ENCODE assay signal across 12 mouse cellular contexts in the genomic region with DNA sequence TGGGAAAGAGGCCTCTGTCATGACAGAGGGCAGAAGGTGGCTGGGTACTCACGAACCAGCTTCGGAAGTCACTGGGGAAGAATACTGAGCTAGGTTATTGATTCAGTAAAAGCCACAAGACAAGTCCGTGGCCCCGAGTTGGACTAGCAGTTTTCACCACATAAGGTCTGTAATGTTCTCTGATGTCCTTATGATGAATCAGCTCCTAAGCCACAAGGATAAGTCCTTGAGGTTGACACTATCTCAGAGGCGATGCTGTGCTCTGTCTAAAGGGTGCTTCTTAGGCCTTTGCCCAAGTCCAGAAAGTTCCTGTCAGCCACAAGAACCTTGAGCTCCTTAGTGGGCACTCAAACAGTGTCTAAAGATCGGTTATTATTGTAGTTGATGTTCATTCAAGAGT. TPM values are rescaled to one million over a fixed set of nuclear protein-coding genes. Genes with fewer than 3 reads are reported as not detected.
DNase-seq lines count a peak whose midpoint lies in the region; ATAC-seq and TF ChIP-seq lines count a peak whose summit lies in the region.
"Had no signal": no experiment of that assay in that cellular context is flagged by ENCODE, and none has a peak within 500 bp of the region (broad histone marks: within the 10 kb centered on the region; RNA-seq: fewer than 3 reads in every experiment).

No protein-coding gene starts in this region.

- H3K9me3 ChIP-seq in forebrain, embryonic 16.5 days (ENCODE audit: control insufficient read depth, low read length) = no peaks in the 10 kb centered on the region
- H3K9me3 ChIP-seq in forebrain, postnatal 0 days (ENCODE audit: low read length) = no peaks in the 10 kb centered on the region
- H3K9me3 ChIP-seq in kidney, postnatal 0 days (replicated peaks; ENCODE audit: low read length) = no peaks in the 10 kb centered on the region
- H3K9me3 ChIP-seq in midbrain, embryonic 13.5 days = no peaks in the 10 kb centered on the region
- H3K9me3 ChIP-seq in midbrain, embryonic 11.5 days (ENCODE audit: control insufficient read depth, low read length) = no peaks in the 10 kb centered on the region
- H3K9me3 ChIP-seq: heart, embryonic 10.5 days had no signal

- no peak for ATAC-seq in forebrain, embryonic 16.5 days
- no peak for ATAC-seq in forebrain, postnatal 0 days
- no peak for ATAC-seq in kidney, postnatal 0 days (replicated peaks; ENCODE audit: low FRiP score, low read depth)
- ATAC-seq in midbrain, embryonic 13.5 days = no peak
- no peak for ATAC-seq in midbrain, embryonic 11.5 days (ENCODE audit: low FRiP score)

- H3K4me1 ChIP-seq in forebrain, embryonic 16.5 days (replicated peaks; ENCODE audit: control insufficient read depth, insufficient read depth, low read length) = peaks cover 22% of the 10 kb centered on the region
- no peaks in the 10 kb centered on the region for H3K4me1 ChIP-seq in forebrain, postnatal 0 days (ENCODE audit: insufficient read depth)
- no peaks in the 10 kb centered on the region for H3K4me1 ChIP-seq in kidney, postnatal 0 days (replicated peaks; ENCODE audit: insufficient read depth, low read length)
- peaks cover 29% of the 10 kb centered on the region for H3K4me1 ChIP-seq in midbrain, embryonic 13.5 days (replicated peaks)
- H3K4me1 ChIP-seq in midbrain, embryonic 11.5 days (ENCODE audit: control insufficient read depth, insufficient read depth, low read length) = no peaks in the 10 kb centered on the region
- H3K4me1 ChIP-seq in small intestine, adult 2 months (ENCODE audit: control insufficient read depth, insufficient read depth, insufficient read length, low read length) = peaks cover 4% of the 10 kb centered on the region; the same call in 1 of the 2 replicates

- WGBS in forebrain, embryonic 16.5 days = 88% methylated on average over 6 of the region's 6 CpGs
- 82% methylated on average over 6 of the region's 6 CpGs for WGBS in forebrain, postnatal 0 days
- 95% methylated on average over 6 of the region's 6 CpGs for WGBS in kidney, postnatal 0 days
- WGBS in midbrain, embryonic 13.5 days = 86% methylated on average over 6 of the region's 6 CpGs
- WGBS in midbrain, embryonic 11.5 days = 92% methylated on average over 6 of the region's 6 CpGs
- 78% methylated on average over 6 of the region's 6 CpGs for WGBS in small intestine, adult 2 months

- 0 out of 2 replicates have a peak overlapping the region, but pooled peaks have one; percentile 1 for H3K4me2 ChIP-seq in forebrain, embryonic 16.5 days (ENCODE audit: low read length)
- no peak overlapping the region for H3K4me2 ChIP-seq in forebrain, postnatal 0 days (ENCODE audit: low read depth)
- peak overlapping the region; percentile 18; the same call in 1 of the 2 replicates for H3K4me2 ChIP-seq in kidney, postnatal 0 days (ENCODE audit: low read length)
- peak overlapping the region; percentile 59 for H3K4me2 ChIP-seq in midbrain, embryonic 13.5 days (replicated peaks)
- H3K4me2 ChIP-seq in midbrain, embryonic 11.5 days = no peak overlapping the region

- no peak overlapping the region for H3K9ac ChIP-seq in forebrain, embryonic 16.5 days (replicated peaks; ENCODE audit: low read depth, low read length)
- H3K9ac ChIP-seq in forebrain, postnatal 0 days = no peak overlapping the region
- H3K9ac ChIP-seq in kidney, postnatal 0 days (ENCODE audit: low read depth, low read length) = no peak overlapping the region
- no peak overlapping the region for H3K9ac ChIP-seq in midbrain, embryonic 13.5 days (replicated peaks)
- no peak overlapping the region for H3K9ac ChIP-seq in midbrain, embryonic 11.5 days (ENCODE audit: low read length)

- no peak overlapping the region for H3K4me3 ChIP-seq in forebrain, embryonic 16.5 days (replicated peaks; ENCODE audit: low read length)
- H3K4me3 ChIP-seq in forebrain, postnatal 0 days (ENCODE audit: low read depth, low read length) = no peak overlapping the region
- no peak overlapping the region for H3K4me3 ChIP-seq in kidney, postnatal 0 days (replicated peaks; ENCODE audit: low read depth, low read length)
- no peak overlapping the region for H3K4me3 ChIP-seq in midbrain, embryonic 13.5 days (replicated peaks)
- H3K4me3 ChIP-seq in midbrain, embryonic 11.5 days (ENCODE audit: low read depth, low read length) = no peak overlapping the region
- peak overlapping the region; percentile 13; the same call in 1 of the 2 replicates for H3K4me3 ChIP-seq in small intestine, adult 2 months (ENCODE audit: low read depth, low read length)

- no peak for TF ChIP-seq CTCF in forebrain, postnatal 0 days (IDR thresholded peaks at IDR 0.05; ENCODE audit: low read depth)
- TF ChIP-seq CTCF in kidney, postnatal 0 days (IDR thresholded peaks at IDR 0.05; ENCODE audit: low read depth) = no peak
- TF ChIP-seq CTCF in small intestine, adult 2 months (IDR thresholded peaks at IDR 0.05; ENCODE audit: extremely low read depth, insufficient read length, insufficient replicate concordance, low read depth, low read length) = no peak

- H3K36me3 ChIP-seq in forebrain, embryonic 16.5 days (ENCODE audit: control insufficient read depth, insufficient read depth) = no peaks in the 10 kb centered on the region
- H3K36me3 ChIP-seq in forebrain, postnatal 0 days (ENCODE audit: insufficient read depth) = no peaks in the 10 kb centered on the region
- H3K36me3 ChIP-seq in kidney, postnatal 0 days (ENCODE audit: insufficient read depth, low read length) = no peaks in the 10 kb centered on the region
- H3K36me3 ChIP-seq in midbrain, embryonic 13.5 days = no peaks in the 10 kb centered on the region
- no peaks in the 10 kb centered on the region for H3K36me3 ChIP-seq in midbrain, embryonic 11.5 days (ENCODE audit: control insufficient read depth, insufficient read depth, low read length)
- no peaks in the 10 kb centered on the region for H3K36me3 ChIP-seq in small intestine, adult 2 months (ENCODE audit: control insufficient read depth, insufficient read depth, low read length)
- H3K36me3 ChIP-seq: heart, embryonic 10.5 days had no signal

- no peak overlapping the region for H3K27ac ChIP-seq in forebrain, embryonic 16.5 days (ENCODE audit: low read length)
- H3K27ac ChIP-seq in forebrain, postnatal 0 days (ENCODE audit: low read depth, low read length) = no peak overlapping the region
- H3K27ac ChIP-seq in kidney, postnatal 0 days = no peak overlapping the region
- no peak overlapping the region for H3K27ac ChIP-seq in midbrain, embryonic 13.5 days
- no peak overlapping the region for H3K27ac ChIP-seq in midbrain, embryonic 11.5 days (ENCODE audit: low read depth, low read length)
- H3K27ac ChIP-seq in small intestine, adult 2 months (ENCODE audit: insufficient read depth, low read depth, low read length) = peak overlapping the region; percentile 56; the same call in 1 of the 2 replicates
- H3K27ac ChIP-seq: heart, embryonic 10.5 days had no signal

- H3K27me3 ChIP-seq in forebrain, embryonic 16.5 days (replicated peaks; ENCODE audit: control insufficient read depth, insufficient read depth, low read length) = no peaks in the 10 kb centered on the region
- no peaks in the 10 kb centered on the region for H3K27me3 ChIP-seq in forebrain, postnatal 0 days (ENCODE audit: insufficient read depth, low read length)
- no peaks in the 10 kb centered on the region for H3K27me3 ChIP-seq in kidney, postnatal 0 days (ENCODE audit: insufficient read depth, low read length)
- H3K27me3 ChIP-seq in midbrain, embryonic 13.5 days = no peaks in the 10 kb centered on the region
- H3K27me3 ChIP-seq in midbrain, embryonic 11.5 days (ENCODE audit: control insufficient read depth, insufficient read depth, low read length) = no peaks in the 10 kb centered on the region
- H3K27me3 ChIP-seq in small intestine, adult 2 months (ENCODE audit: control insufficient read depth, insufficient read depth, low read length) = no peaks in the 10 kb centered on the region

- no peak for DNase-seq in forebrain, postnatal 0 days
- no peak for DNase-seq in kidney, postnatal 0 days (ENCODE audit: low spot score)
- no peak for DNase-seq in kidney, adult 9 months
- no peak for DNase-seq in midbrain, embryonic 11.5 days (ENCODE audit: low spot score, missing footprints)
- no peak for DNase-seq in urinary bladder, postnatal 4 days (ENCODE audit: low spot score in 2 of 2)
- DNase-seq: cerebellum, postnatal 36 days; kidney, adult 11 months; thymus, postnatal 36 days had no signal

- TF ChIP-seq POLR2A in small intestine, adult 2 months (IDR thresholded peaks at IDR 0.05; ENCODE audit: low read depth, low read length) = no peak

RNA-seq across cellular contexts. Expression of gene Entpd1, which starts 49.7 kb away (rescaled TPM):
- polyA plus RNA-seq in forebrain, embryonic 16.5 days (2015; fragmentation: Nextera tagmentation; extraction: Ambion mirVana) = 7.8 and 8.5 TPM in 2 replicates
- total RNA-seq in forebrain, postnatal 0 days (2014; rRNA removed) = 6.3 and 12.5 TPM in 2 replicates
- polyA plus RNA-seq in forebrain, postnatal 0 days (2015; fragmentation: Nextera tagmentation; extraction: Ambion mirVana) = 5.1 and 6.1 TPM in 2 replicates
- 8.5 and 9.1 TPM in 2 replicates for polyA plus RNA-seq in kidney, postnatal 0 days (2015; fragmentation: Nextera tagmentation; extraction: Ambion mirVana)
- 7.9 and 9.8 TPM in 2 replicates for polyA plus RNA-seq in midbrain, embryonic 13.5 days (2015; fragmentation: Nextera tagmentation; extraction: Ambion mirVana)
- polyA plus RNA-seq in midbrain, embryonic 11.5 days (2014; fragmentation: Nextera tagmentation; extraction: Ambion mirVana) = 7.2 and 9.2 TPM in 2 replicates
- 3.1 and 4.6 TPM in 2 replicates for polyA plus RNA-seq in small intestine, adult 2 months (2012; rRNA removed)

RNA-seq across cellular contexts. Expression of gene Tctn3, which starts 49.8 kb away (rescaled TPM):
- polyA plus RNA-seq in forebrain, embryonic 16.5 days (2015; fragmentation: Nextera tagmentation; extraction: Ambion mirVana) = 13.3 and 14.2 TPM in 2 replicates
- total RNA-seq in forebrain, postnatal 0 days (2014; rRNA removed) = 25.6 and 28.0 TPM in 2 replicates
- 12.3 and 15.1 TPM in 2 replicates for polyA plus RNA-seq in forebrain, postnatal 0 days (2015; fragmentation: Nextera tagmentation; extraction: Ambion mirVana)
- 9.3 and 11.0 TPM in 2 replicates for polyA plus RNA-seq in kidney, postnatal 0 days (2015; fragmentation: Nextera tagmentation; extraction: Ambion mirVana)
- 12.1 and 13.6 TPM in 2 replicates for polyA plus RNA-seq in midbrain, embryonic 13.5 days (2015; fragmentation: Nextera tagmentation; extraction: Ambion mirVana)
- 10.9 and 12.1 TPM in 2 replicates for polyA plus RNA-seq in midbrain, embryonic 11.5 days (2014; fragmentation: Nextera tagmentation; extraction: Ambion mirVana)
- 3.7 and 4.0 TPM in 2 replicates for polyA plus RNA-seq in small intestine, adult 2 months (2012; rRNA removed)

Comparison
In these comparisons a context has a peak if more than half of its experiments do, and no peak if none do; other contexts are left out.
1. H3K4me2 ChIP-seq: peak in forebrain, embryonic 16.5 days (single experiment), kidney, postnatal 0 days (single experiment) and midbrain, embryonic 13.5 days (single experiment); none in forebrain, postnatal 0 days (single experiment) and midbrain, embryonic 11.5 days (single experiment).